ENCODE assay signal across 9 mouse cellular contexts in the genomic region with DNA sequence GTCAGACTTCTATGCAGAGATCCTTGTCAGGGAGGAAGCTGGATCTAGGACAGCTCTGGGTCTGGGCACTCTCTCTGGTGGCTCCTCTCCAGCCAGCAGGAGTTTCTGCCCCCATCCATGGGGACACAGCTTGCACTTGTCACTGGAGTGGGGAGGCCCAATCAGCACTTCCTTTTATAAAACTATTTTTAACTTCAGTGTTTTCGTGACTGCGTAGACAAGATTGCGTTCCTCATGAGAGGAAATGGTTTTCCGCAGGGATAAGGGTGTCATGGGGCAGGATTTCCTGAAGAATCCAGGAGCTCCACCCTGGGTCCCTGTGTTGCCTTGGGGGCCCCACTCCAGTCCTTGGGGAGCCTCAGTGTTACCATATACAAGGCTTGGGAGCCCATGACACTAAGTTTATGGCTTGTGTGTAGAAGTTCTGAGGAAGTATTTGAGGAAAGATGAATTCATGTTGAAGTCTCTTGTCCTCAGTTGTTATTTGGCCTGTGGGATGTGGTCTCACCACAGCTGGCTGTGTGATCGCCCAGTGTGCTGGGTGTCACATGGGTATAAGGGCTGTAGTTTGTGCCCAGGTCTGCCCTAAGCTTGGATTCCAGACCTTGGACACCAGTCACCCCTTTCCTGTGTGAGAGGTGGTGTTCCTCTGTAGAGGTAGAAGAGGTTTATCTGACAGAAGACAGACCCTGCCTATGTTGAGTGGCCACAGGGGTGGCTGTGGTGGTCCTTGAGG. TPM values are rescaled to one million over a fixed set of nuclear protein-coding genes. Genes with fewer than 3 reads are reported as not detected.
DNase-seq lines count a peak whose midpoint lies in the region; TF ChIP-seq lines count a peak whose summit lies in the region.
"Had no signal": no experiment of that assay in that cellular context is flagged by ENCODE, and none has a peak within 500 bp of the region (broad histone marks: within the 10 kb centered on the region; RNA-seq: fewer than 3 reads in every experiment).

No protein-coding gene starts in this region.

- H3K4me1 ChIP-seq in liver, adult 2 months (ENCODE audit: control insufficient read depth, insufficient read depth, low read length): peaks cover 2% of the 10 kb centered on the region
- H3K4me1 ChIP-seq in megakaryocyte, embryonic 14.5 days: peaks cover 86% of the 10 kb centered on the region

- no peaks in the 10 kb centered on the region for H3K27me3 ChIP-seq in liver, adult 2 months (ENCODE audit: control insufficient read depth, insufficient read depth, low read length)
- no peaks in the 10 kb centered on the region for H3K27me3 ChIP-seq in megakaryocyte, embryonic 14.5 days (replicated peaks)

- H3K27ac ChIP-seq in gastrocnemius, adult 2 months: peak overlapping the region; percentile 81
- H3K27ac ChIP-seq in liver, adult 2 months (replicated peaks; ENCODE audit: insufficient read depth, low read depth, low read length): peak overlapping the region; percentile 49

- DNase-seq in gastrocnemius, adult 2 months: peak; percentile 60
- no peak for DNase-seq in gastrocnemius, postnatal 10 days
- peak; percentile 80 to 85 for DNase-seq in heart, postnatal 10 days
- DNase-seq in liver, adult 2 months (ENCODE audit: extremely low read depth, low read depth, low spot score): peak; percentile 37
- no peak for DNase-seq in T-cell, adult 2 months (ENCODE audit: low spot score)
- no peak for DNase-seq in left cerebral cortex, adult 9 months (ENCODE audit: low spot score in 2 of 2)
- DNase-seq in right cerebral cortex, postnatal 14 days: no peak
- DNase-seq: thymus, adult 2 months had no signal

- peaks cover 17% of the 10 kb centered on the region; the same call in 1 of the 2 replicates for H3K79me2 ChIP-seq in liver, adult 2 months (ENCODE audit: control insufficient read depth, insufficient read depth, low read length)

- intact Hi-C loops in gastrocnemius, adult 2 months (cut with DNase I): no loop called here
- intact Hi-C loops in heart, postnatal 10 days (cut with DNase I): no loop called here

- no peak for TF ChIP-seq CTCF in gastrocnemius, adult 2 months (IDR thresholded peaks at IDR 0.05)
- TF ChIP-seq CTCF in liver, adult 2 months (IDR thresholded peaks at IDR 0.05; ENCODE audit: low read depth, low read length): no peak

- no peaks in the 10 kb centered on the region for H3K9me3 ChIP-seq in megakaryocyte, embryonic 14.5 days

- H3K9ac ChIP-seq in liver, adult 2 months (ENCODE audit: low read depth, low read length): no peak overlapping the region

- 73% methylated on average over 5 of the region's 5 CpGs for WGBS in liver, adult 2 months

- peak overlapping the region; percentile 34; the same call in 1 of the 2 replicates for H3K4me3 ChIP-seq in gastrocnemius, adult 2 months
- no peak overlapping the region for H3K4me3 ChIP-seq in liver, adult 2 months (ENCODE audit: insufficient read depth, low read depth, low read length)
- H3K4me3 ChIP-seq in megakaryocyte, embryonic 14.5 days (replicated peaks): peak overlapping the region; percentile 86

- TF ChIP-seq POLR2A in liver, adult 2 months (IDR thresholded peaks at IDR 0.05; ENCODE audit: extremely low read depth, insufficient read depth, low read length): no peak

- no peaks in the 10 kb centered on the region for H3K36me3 ChIP-seq in liver, adult 2 months (ENCODE audit: control insufficient read depth, insufficient read depth, low read length)
- H3K36me3 ChIP-seq in megakaryocyte, embryonic 14.5 days (replicated peaks; ENCODE audit: low read length): peaks cover 39% of the 10 kb centered on the region

RNA-seq across cellular contexts. Expression of a gene that starts 45.4 kb away (rescaled TPM):
- total RNA-seq in gastrocnemius, adult 2 months (2021): 10 to 100 TPM; 77.2 to 95.0 TPM
- total RNA-seq in gastrocnemius, postnatal 10 days (2021): 10 to 100 TPM; 52.5 to 53.3 TPM
- total RNA-seq in heart, postnatal 10 days (2021): 100 to 1,000 TPM; 185 to 197 TPM
- 8.8 and 10.5 TPM in 2 replicates for total RNA-seq in liver, adult 2 months (2014; rRNA removed)
- polyA plus RNA-seq in liver, adult 2 months (2012; rRNA removed): 7.9 and 8.4 TPM in 2 replicates
- polyA plus RNA-seq in megakaryocyte, embryonic 14.5 days (2012; ENCODE audit: insufficient read depth, low replicate concordance): 95.0 and 304 TPM in 2 replicates

Comparison
In these comparisons a context has a peak if more than half of its experiments do, and no peak if none do; other contexts are left out.
1. DNase-seq: peak in gastrocnemius, adult 2 months (single experiment), heart, postnatal 10 days (2 of 2) and liver, adult 2 months (single experiment); none in gastrocnemius, postnatal 10 days (single experiment), T-cell, adult 2 months (single experiment), left cerebral cortex, adult 9 months (0 of 2) and right cerebral cortex, postnatal 14 days (single experiment).